Mouse (Mus musculus) lung, embryonic 14.5 days (tissue): Measurements from ENCODE around the gene Cntn4. TPM values are rescaled to one million over a fixed set of nuclear protein-coding genes. Genes with fewer than 3 reads are reported as not detected.
A peak's percentile ranks its signal among the peaks of the same experiment; 100 is the strongest.

Experiments
- ATAC-seq: fragments of 200-750 bp; cut with Nextera tagmentation; 2 replicates; pipeline ENCODE4 v1.8.0; 2017; ENCODE audit warnings: mild to moderate bottlenecking, moderate TSS enrichment, moderate library complexity; ENCODE audit not compliant: insufficient read depth
- DNase-seq: peaks from one replicate; pipeline ENCODE4 v3.0.0-alpha.2; 2015
- H3K27ac ChIP-seq: fragments of 300-500 bp; sonication (generic); 2 replicates; pipeline ENCODE4 v1.5.1; 2014; ENCODE audit warnings: low read depth, mild to moderate bottlenecking, moderate library complexity
- H3K27me3 ChIP-seq: fragments of 300-500 bp; sonication (generic); 2 replicates; pipeline ENCODE4 v1.6.1; 2014; ENCODE audit warnings: low read length, control low read depth; ENCODE audit not compliant: insufficient read depth
- H3K36me3 ChIP-seq: fragments of 300-500 bp; sonication (generic); 2 replicates; pipeline ENCODE4 v1.6.1; 2014; ENCODE audit warnings: control low read depth; ENCODE audit not compliant: insufficient read depth
- H3K4me1 ChIP-seq: fragments of 300-500 bp; sonication (generic); 2 replicates; pipeline ENCODE4 v1.6.1; 2014; ENCODE audit warnings: antibody characterized with exemption, control low read depth; ENCODE audit not compliant: insufficient read depth
- H3K4me2 ChIP-seq: fragments of 300-500 bp; sonication (generic); 2 replicates; pipeline ENCODE4 v1.6.1; 2014; ENCODE audit warnings: mild to moderate bottlenecking
- H3K4me3 ChIP-seq: fragments of 300-500 bp; sonication (generic); 2 replicates; pipeline ENCODE4 v1.5.1; 2014; ENCODE audit warnings: low read depth, low read length
- H3K9ac ChIP-seq: fragments of 300-500 bp; sonication (generic); 2 replicates; pipeline ENCODE4 v1.6.1; 2014
- H3K9me3 ChIP-seq: fragments of 300-500 bp; sonication (generic); 2 replicates; pipeline ENCODE4 v1.6.1; 2016; ENCODE audit warnings: low read depth, low read length, control low read depth
- CTCF ChIP-seq: IDR thresholded peaks from 2 replicates; pipeline ENCODE4 v1.5.1; 2016; ENCODE audit warnings: antibody characterized with exemption, low read depth
- WGBS: fragments of 180-500 bp; shearing (Covaris S2); extraction: QIAGEN DNeasy Blood & Tissue Kit; methylation state at CpG from one replicate; pipeline ENCODE4 v1.1.7; 2014; 5-methylcytosine and 5-hydroxymethylcytosine counted together
- polyA plus RNA-seq: library from polyadenylated mRNA; unstranded; fragments of >200 nt; fragmentation: Nextera tagmentation; extraction: Ambion mirVana; gene quantifications from 2 replicates; pipeline ENCODE4 v1.2.1, GENCODE M21; 2014

Gene Cntn4
- polyA plus RNA-seq = 2.8 and 3.1 TPM in 2 replicates

DNA sequence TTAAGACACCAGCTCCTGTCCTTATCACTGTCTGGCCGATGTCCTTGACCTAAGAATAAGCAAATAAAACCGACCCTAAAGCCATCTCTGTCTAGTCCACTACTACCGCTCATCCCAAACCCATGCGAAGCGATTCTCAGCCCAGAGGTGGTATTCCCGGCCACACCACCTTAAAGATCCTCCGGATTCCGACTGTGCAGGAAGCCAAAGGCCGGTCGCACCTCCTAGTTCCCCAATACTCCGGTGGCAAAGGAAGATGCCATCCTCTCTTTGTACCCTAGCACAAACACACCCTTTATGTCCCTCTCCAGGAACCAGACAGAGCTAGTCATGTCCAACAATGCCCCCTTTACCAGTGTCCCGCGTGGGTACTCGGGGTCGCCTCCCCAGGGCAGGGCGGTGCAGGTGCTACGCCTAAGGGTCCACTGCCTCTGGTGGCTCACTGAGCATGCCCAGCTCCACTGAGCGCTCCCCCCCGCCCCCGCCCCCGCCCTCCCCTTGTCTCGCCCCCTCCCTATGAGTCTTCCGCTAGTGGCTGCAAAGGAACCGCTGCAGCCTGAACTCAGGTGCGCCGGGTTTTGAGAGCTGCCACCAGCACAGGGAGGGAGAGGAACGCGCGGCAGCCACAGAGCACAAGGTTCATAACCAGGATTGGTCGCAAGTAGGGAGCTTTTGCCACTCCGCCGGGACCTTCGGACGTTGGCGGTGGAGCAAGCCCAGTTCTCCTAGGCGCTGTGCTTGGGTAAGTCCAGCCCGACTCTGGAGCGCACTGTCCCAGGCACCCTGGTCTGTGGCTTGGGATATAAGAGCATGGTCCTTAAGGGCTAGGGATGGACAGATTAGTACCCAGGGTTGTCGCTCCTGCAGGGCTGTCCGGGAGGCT, at the start of gene Cntn4:
TSS of gene Cntn4 (plus strand) at position 512 of the 883 bp plus-strand sequence.
- H3K27me3 ChIP-seq = peaks cover 30% of the 10 kb centered on the region
- H3K4me1 ChIP-seq = 0 out of 2 replicates have a peak, but pooled peaks cover 3% of the 10 kb centered on the region
- no peak within 1 kb of the TSS for H3K27ac ChIP-seq
- peak within 1 kb of the TSS; percentile 33 for H3K4me3 ChIP-seq
- H3K36me3 ChIP-seq = no peaks in the 10 kb centered on the region
- TF ChIP-seq CTCF = no peak
- peak within 1 kb of the TSS; percentile 65 for H3K4me2 ChIP-seq
- 1% methylated on average over 40 of the region's 40 CpGs for WGBS
- H3K9ac ChIP-seq = 0 out of 2 replicates have a peak within 1 kb of the TSS, but pooled peaks have one; percentile 3
- DNase-seq = peak; percentile 26
- ATAC-seq = peak; percentile 78
- H3K9me3 ChIP-seq = no peaks in the 10 kb centered on the region

DNA sequence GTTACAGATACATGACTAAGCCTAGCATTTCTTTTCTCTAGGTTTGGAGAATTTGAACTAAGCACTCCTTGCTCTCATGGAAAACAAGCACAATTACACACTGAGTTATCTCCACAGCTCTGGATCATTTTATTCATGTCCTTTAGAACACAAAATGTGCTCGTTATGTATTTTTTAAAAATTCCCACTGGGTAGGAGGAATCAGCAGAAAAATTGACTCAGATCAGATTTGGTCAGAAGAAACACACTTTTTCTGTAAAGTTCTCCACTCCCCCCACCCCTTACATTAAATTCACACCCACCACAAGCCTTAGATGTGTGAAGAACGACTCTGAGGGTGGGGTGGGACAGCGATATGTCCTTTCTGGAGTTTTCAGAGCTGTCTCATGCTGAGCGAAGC, 3.2 kb upstream of the Cntn4 start:
- Histone ChIP-seq H3K9me3 (no peaks in the 10 kb centered on the region), H3K4me1 (0 out of 2 replicates have a peak, but pooled peaks cover 3% of the 10 kb centered on the region), H3K36me3 (no peaks in the 10 kb centered on the region), H3K27ac (no peak overlapping the region), H3K4me3 (no peak overlapping the region), H3K27me3 (peaks cover 26% of the 10 kb centered on the region), H3K4me2 (no peak overlapping the region), H3K9ac (no peak overlapping the region)
- DNase-seq (no peak), ATAC-seq (no peak)
- WGBS = 71% methylated on average over 4 of the region's 4 CpGs
- TF ChIP-seq CTCF = no peak

DNA sequence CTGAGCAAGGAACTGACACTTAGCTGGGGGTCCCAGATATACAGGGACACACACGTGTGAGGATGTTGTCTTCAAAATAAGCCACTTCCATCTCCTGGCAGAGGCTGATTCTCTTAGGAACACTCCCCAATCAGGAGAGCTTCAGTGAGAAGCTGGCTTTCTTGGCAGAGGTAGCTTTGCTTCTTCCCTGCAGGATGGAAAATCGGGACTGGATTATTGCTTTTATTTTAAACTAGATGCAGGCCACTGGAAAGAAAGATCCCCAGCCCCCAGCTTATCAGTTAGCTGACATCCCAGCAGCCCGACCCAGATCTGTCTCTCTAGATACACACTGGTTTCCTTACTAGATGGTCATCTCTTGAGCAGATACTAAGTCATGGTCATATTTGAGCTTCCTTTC, 2.4 kb upstream of the Cntn4 start:
- TF ChIP-seq CTCF = no peak
- no peak overlapping the region for H3K9ac ChIP-seq
- H3K27ac ChIP-seq = no peak overlapping the region
- H3K27me3 ChIP-seq = peaks cover 30% of the 10 kb centered on the region
- H3K36me3 ChIP-seq = no peaks in the 10 kb centered on the region
- H3K9me3 ChIP-seq = no peaks in the 10 kb centered on the region
- 26% methylated on average over 3 of the region's 3 CpGs for WGBS
- H3K4me1 ChIP-seq = 0 out of 2 replicates have a peak, but pooled peaks cover 3% of the 10 kb centered on the region
- no peak overlapping the region for H3K4me3 ChIP-seq
- DNase-seq (no peak), ATAC-seq (no peak)
- no peak overlapping the region for H3K4me2 ChIP-seq

DNA sequence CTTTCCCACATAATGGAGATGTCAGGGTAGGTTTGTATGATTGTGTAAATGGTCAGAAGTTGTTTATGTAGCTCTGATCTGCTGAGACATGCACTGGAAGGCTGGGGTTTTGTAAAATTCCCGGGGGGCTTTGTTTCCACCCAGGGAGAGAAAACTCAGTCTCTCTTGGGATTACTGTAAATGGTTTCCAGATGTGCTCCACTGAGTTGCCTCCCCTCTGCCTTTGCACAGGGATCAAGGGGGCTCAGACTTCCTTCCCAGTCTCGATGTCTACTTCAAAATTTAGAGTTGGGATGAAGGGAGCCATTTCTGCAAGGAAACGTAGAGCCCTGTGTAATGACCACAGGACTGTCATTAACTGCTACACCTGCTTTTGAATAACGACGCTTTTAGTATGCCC, 823 bp upstream of the Cntn4 start:
- no peak for TF ChIP-seq CTCF
- no peak for ATAC-seq
- Histone ChIP-seq H3K36me3 (no peaks in the 10 kb centered on the region), H3K4me1 (0 out of 2 replicates have a peak, but pooled peaks cover 3% of the 10 kb centered on the region), H3K4me2 (peak overlapping the region; percentile 65), H3K4me3 (no peak overlapping the region), H3K9me3 (no peaks in the 10 kb centered on the region), H3K27ac (no peak overlapping the region), H3K27me3 (peaks cover 30% of the 10 kb centered on the region), H3K9ac (no peak overlapping the region)
- no peak for DNase-seq
- 27% methylated on average over 5 of the region's 5 CpGs for WGBS

DNA sequence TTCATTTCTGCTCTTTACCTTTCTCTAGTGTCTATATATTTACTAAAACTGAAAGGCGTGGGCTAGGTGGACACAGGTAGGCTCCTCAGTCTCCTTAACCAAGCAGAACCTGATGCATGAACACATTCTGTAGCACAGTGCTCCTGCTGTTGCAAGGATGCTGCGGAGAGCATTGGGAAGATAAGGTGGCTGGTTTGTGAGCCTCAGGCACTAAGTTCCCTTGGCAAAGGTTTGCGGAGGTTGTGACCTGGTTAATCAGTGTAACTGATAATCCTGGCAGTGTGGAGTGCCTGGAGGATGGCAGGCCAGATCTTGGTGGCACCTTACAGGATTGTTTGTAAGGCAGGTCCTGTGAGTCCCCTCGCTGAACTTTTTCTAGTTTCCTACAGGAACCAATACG, 1.3 kb downstream of the Cntn4 start:
- TF ChIP-seq CTCF = no peak
- Histone ChIP-seq H3K4me3 (no peak overlapping the region), H3K9ac (no peak overlapping the region), H3K9me3 (no peaks in the 10 kb centered on the region), H3K4me2 (no peak overlapping the region; the same call in 1 of the 2 replicates), H3K27me3 (peaks cover 30% of the 10 kb centered on the region), H3K4me1 (0 out of 2 replicates have a peak, but pooled peaks cover 3% of the 10 kb centered on the region), H3K27ac (no peak overlapping the region), H3K36me3 (no peaks in the 10 kb centered on the region)
- DNase-seq (no peak), ATAC-seq (no peak)
- 12% methylated on average over 5 of the region's 5 CpGs for WGBS

DNA sequence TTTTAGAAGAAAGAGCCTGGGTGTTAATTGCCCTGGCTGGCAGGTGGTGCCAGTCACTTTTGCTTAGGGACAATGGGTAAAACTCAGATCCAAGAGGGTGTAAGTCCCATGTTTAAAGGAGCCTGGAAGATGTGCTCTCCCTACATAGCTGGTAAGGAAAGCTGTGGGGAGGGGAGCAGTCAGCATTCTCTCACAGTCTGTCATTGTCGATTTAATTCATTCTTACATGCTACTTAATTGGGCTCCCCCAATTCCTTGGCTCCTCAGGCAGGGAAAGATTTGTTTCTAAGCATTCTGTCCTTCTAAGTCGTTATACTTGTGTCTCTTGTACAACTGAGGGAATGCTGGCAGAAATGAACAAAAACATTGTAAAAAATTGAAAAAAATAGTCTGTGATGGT, 4.0 kb downstream of the Cntn4 start:
- TF ChIP-seq CTCF = no peak
- DNase-seq (no peak), ATAC-seq (no peak)
- no peak overlapping the region for H3K9ac ChIP-seq
- no peak overlapping the region for H3K27ac ChIP-seq
- WGBS = 47% methylated on average over 2 of the region's 2 CpGs
- peaks cover 30% of the 10 kb centered on the region for H3K27me3 ChIP-seq
- H3K9me3 ChIP-seq = no peaks in the 10 kb centered on the region
- 0 out of 2 replicates have a peak, but pooled peaks cover 3% of the 10 kb centered on the region for H3K4me1 ChIP-seq
- no peak overlapping the region for H3K4me3 ChIP-seq
- no peaks in the 10 kb centered on the region for H3K36me3 ChIP-seq
- H3K4me2 ChIP-seq = no peak overlapping the region

DNA sequence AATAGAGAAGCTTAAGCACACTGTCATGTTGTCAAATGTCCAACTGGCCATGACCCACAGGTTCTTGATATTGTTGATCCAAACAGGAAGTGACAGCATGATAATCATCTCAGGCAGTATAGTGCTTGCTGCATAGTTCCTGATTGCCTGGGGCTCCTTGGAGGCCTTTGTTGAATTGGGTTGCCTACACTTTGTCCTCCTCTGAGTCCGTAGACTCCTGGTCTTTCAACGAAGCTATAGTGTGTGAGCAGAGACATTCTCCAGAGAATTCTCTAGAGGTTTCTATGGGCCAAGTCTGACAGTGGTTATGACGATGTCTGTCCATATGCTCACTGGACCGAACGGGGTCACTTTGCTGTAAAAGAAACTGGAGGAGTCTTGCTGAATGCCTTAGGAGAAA, 5.8 kb downstream of the Cntn4 start:
- Histone ChIP-seq H3K4me1 (no peaks in the 10 kb centered on the region), H3K9me3 (no peaks in the 10 kb centered on the region), H3K36me3 (no peaks in the 10 kb centered on the region), H3K4me3 (no peak overlapping the region), H3K4me2 (no peak overlapping the region), H3K27me3 (peaks cover 14% of the 10 kb centered on the region), H3K9ac (no peak overlapping the region), H3K27ac (no peak overlapping the region)
- no peak for DNase-seq
- TF ChIP-seq CTCF = no peak
- no peak for ATAC-seq
- 86% methylated on average over 5 of the region's 5 CpGs for WGBS
